Mouse (Mus musculus) testis, postnatal 10 days (tissue): ENCODE measurements around the gene Diablo.
"Not testable (repeated sequence)": the region's sequence is repeated elsewhere in the genome, so short reads cannot be mapped to it uniquely, and the experiment has no call there.

ENCODE experiments used
- DNase-seq: peaks from one replicate; pipeline ENCODE4 v3.0.0; 2021; ENCODE audit warnings: low spot score

Gene Diablo

DNA sequence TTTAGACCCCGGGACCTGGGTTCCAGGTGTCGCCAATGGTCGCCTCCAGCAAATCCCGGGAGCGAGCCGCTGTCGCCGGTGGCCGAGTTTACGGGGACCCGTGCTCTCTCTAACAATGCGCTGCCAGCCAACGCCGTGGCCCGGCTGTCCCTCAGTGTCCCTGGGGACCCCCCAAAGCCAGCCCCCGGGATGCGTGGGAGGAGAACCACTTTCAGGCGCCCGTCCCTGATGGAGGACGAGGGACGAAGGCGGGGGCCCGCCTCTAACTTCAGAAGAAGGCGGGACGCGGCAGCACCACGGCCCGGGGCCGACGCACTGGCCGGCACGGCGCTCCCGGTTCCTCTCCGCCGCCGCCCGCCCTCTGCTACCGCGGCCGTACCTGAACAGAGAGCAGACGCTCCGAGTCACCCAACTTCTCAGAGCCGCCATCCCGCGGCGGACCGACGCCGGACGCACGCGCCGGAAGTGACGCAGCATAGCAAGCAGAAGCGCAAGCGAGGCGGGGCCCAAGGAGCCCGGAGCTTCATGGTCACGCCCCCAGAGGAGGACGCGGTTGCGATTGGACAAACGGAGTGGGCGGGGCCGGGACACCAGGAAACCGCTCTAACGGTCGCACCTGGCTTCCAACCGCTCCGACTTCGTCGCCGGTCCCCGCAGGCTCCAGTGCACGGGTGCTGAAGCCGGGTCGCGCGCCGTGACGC is at the start of gene Diablo:
Gene Diablo, minus strand, starts transcription at position 485 of the 701 bp plus-strand sequence.
- peak; percentile 99 for DNase-seq

DNA sequence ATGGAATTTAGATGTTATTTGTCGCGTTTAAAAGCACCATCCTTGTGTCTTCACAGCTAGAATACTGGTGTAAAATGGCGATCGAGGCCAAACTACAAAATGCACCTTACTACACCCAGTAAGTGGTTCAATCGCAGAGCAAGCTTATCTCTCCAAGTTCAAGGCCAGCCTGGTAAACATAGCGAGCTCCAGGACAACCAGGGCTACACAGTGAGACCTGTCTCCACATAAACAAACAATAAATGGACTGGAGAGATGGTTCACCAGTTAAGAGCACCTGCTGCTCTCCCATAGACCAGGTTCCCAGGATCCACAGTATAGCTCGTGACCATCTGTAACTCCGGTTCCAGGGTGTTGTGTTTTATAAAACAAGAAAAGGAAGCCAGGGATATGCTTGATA is 49.4 kb upstream of the Diablo start:
- DNase-seq, result no peak

DNA sequence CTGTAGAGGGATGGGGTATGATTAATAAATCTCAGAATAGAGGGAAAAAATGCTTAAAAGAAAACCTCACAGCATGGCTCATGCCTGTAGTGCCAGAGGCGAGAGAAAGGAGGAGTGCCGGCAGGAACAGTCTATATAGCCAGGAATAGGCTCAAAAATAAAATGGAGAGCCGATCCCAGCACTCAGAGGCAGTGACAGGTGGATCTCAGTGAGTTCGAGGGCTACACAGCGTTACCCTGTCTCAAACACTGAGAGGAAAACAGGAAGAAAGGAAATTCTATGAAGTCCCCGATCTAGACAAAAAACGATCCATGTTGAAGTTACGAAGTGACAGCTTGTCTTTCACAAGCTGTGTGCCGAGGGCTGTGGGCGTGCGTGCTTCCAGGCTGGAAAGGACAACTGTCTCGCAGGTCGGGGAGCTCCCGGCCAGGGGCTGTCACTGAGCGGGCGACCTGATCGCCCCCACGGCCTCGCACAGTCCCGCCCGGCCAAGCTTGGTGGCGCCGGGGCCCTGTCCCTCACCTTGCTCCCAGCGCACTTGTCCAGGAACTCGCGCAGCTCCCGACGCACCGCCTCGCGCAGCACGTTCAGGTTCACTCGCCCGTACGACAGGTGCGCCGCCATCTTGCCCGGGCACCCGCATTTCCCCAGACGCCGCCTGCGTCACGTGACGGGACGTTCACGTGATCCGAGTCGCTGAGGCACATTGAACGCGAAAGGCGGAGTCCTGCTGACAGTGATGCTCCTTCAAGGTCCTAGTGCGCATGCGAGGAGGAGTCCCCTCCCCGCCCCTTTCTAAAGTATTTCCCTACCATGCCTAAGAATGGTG is 48.6 kb upstream of the Diablo start, which contains the start of gene Vps33a:
Gene Vps33a, minus strand, starts transcription at position 682 of the 830 bp plus-strand sequence.
- DNase-seq, result peak; percentile 98

DNA sequence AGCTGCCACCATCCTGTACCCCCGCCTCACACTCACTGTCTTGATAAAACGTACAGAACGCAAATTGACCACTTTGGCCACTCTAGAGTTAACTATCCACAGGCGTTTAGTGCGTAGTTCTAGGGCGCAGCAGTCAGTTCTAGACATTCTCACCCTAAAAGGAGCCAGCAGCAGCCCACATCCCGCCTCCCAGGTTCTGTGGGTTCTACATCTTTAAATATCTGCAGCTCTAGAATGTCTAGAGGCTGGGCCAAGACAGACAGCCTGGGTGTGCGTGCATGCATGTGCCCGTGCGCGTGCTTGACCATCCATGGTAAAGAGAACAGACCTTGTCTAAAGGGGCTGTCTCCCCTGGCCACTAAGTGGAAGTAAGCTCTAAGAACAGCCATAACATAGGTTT is 37.2 kb upstream of the Diablo start:
- DNase-seq, result peak; percentile 11

DNA sequence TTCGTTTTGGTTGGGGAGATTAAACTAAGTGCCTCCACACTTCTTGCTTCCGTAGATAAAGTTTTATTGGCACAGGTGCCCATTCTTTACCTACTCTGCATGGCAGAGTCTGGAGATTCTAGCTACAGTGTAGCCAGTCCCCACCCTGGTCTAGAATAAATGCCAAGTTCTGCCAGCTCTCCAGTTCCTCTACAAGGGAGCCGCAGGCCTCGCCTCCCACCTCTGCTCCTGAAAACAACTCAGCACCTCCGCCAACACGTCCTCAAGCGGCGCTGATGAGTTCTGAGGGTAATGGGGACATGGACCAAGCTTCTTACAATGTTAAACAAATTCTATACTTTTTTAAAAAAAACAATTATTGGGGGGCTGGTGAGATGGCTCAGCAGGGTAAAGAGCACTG is 35.6 kb upstream of the Diablo start:
- DNase-seq, result no peak

DNA sequence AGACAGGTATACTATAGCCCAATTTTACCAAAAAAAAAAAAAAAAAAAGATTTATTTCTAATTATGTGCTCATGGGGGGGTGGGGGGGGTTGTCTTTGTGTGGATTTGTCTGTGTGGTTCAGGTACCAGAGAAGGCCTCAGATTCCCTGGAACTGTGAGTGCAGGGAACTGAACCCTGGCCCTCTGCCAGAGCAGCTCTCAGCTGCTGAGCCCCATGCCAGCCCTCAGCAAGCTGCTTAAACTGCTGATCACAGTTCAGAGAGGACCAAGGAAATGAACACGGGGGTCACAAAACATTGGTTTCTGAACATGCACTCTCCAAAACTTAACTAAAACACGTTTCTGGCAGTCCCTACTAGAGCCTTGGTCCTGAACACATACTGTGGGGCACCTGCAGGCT is 32.5 kb upstream of the Diablo start:
- DNase-seq, result peak; percentile 62

DNA sequence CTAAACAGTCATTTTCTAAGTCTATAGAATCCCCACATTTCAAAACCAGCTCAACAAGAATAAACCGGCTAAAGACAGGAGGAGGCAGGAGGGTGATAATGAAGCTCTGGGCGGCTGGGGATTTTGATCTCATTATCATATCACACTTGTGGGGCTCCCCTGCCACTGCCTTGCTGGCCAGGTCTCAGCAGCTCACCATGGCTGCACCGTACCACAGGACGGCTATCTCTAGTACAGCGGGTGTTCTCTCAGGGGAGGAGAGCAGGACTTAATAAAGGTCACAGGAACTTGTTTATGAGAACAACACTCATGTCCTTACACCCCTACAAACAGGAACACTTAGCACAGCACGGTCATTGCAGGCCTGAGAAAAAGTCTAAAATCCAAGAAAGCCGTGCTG is 31.7 kb upstream of the Diablo start:
- DNase-seq, result peak; percentile 28

DNA sequence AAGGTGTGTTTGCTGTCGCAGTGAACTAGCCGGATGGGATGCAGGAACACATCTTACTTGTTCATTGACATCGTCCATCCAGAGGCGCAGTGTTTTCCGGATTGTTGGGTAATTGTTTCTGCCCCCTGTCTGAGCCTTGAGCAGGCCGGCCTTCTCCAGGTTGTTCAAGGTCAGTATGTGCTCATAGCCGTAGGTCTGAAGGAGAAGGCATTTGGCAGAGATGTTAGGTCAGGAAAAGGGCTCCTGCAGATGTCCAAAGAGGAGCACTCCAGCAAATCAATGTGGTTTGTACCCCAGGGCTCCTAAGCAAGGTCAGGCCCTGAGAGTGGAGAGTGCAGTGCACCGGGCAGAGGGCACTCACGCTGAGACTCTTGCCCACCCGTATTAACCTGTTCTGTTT is 9.8 kb upstream of the Diablo start:
- DNase-seq, result peak; percentile 33

DNA sequence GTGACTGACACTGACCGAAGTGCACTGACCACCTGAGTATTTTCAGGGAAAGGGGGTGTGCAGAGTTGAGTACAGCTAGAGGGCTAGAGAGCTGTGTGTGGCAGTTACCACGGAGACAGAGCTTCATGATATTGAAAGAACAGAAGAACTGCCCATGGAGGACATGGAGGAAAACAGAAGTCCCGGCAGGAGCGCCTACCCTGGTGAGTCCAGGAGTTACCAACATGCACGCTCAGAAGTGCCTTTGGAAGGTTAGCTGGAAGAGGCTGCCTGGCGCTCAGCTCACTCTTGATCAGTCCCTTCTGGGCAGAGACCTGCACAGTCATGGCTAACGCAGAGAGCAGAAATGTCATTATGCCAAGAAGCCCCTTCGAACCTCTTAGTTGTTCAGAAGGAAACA is 6.1 kb upstream of the Diablo start:
- DNase-seq, result peak; percentile 37

DNA sequence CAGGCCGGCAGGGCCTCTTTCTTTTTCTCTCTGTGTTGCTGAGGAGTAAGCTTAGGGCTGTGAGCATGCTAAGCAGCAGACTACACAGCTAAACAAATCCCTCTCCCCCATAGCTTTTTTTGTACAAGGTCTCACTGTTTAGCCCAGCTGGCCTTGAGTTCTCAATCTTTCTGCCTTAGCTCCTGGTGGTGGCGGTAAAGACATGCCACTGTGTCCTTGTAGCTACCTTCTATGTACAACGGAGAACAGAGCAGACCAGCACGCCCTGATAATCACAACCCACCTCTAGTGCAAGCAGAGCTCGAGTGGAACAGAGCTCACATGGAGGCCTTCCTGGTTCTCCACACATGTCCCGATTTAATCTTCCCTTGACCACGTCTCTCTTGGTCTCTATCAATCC is 4.7 kb upstream of the Diablo start:
- peak; percentile 38 for DNase-seq

DNA sequence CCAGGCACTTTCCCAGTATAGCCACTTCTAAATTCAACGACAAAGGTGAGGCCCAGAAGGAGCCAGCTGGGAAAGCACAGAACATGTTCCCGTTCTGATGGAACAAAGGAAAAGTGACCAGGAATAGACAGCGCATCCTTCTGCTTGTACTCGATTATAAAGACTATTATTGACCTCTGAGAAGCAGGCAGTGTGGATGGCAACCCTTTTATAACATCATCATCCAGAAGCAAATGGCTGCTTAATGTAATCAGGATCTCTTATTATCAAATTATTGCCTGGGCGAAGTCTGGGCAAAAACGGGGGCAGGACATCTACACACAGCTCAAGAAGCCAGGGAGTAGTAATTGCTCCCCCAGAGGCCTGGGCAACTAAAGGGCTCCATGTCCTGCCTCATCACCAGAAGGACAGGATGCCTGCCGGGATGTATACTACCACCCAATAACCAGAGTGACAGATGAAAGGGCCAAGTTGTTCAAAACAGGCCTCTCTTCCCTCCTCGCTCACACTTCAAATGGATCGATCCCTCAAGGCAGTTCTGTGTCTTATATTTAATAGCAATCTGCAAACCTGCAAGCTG is 2.0 kb upstream of the Diablo start:
- DNase-seq, result peak; percentile 22

DNA sequence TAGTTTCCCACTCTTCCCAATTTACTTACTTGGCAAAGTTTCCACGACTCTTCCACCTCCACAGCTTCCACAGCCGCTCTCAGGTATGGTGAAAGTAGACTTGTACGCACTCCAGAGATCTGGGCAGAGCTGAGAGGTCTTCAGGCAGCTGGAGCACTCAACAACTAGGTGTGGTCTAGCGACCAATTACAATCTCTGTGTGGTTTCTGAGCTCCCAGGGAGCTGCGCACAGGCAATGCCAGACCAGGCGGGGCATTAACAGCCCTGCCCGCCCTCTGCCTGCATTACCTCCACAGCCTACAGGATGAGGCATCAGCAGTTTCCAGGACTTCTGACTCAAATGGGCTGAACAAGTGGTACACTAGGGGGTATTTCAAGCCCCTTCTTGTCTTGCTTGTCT is 1.3 kb upstream of the Diablo start, which contains the start of gene Gm49027:
Gene Gm49027, minus strand, starts transcription at position 208 of the 400 bp plus-strand sequence.
- peak; percentile 33 for DNase-seq

DNA sequence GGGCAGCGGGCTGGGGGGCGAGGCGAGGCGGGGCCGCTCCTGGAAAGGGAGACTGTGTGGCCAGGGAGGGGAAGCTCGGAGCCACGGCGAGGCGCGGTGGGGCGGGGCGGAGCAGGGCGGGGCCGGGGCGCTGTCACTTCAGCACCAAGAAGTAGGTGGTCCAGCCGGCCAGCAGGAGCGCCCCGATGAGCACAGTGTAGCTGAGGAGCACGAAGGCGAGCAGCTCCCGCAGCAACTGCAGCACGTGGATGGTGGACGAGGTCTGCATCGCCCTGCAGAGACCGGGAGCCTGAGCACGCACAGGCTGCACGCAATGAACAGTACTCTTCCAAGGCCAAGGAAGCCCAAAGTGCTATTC is 396 bp upstream of the Diablo start:
- no peak for DNase-seq

DNA sequence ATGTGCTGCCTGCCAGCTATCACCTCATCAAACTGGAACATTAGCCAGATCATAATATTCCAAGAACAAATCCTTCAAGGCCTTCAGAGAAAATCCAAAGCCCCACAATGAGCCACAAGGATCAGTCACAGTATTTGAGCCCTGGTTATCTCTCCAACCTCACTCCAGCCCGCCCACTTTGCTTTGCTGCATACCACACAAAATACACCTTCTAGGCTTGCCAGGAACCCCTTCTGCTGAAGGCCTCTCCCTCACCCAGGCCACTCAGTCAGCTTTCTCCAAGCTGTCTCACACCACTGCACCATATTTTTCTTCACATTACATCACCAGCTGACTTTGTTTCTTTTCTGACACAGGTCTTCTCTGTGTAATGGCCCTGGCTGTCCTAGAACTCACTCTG is 1.8 kb downstream of the Diablo start:
- DNase-seq, result peak; percentile 32

DNA sequence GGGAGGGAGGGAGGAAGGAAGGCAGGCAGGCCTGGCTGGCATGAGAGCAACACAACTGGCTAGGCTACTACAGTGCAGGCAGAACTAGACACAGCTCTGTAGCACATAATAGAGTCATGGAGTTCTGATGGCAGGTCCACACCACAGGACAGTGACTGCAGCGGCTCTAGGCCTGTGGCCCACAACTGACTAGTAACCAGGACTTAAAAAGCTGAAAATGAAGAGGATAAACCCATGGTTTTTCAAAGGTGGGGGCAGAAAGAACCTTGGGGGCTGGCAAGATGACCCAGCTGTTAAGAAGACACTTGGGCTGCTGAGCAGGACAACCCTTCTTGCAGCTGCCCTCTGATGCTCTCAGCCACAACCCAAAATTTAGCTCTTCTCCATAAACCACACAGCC is 2.4 kb downstream of the Diablo start:
- peak; percentile 32 for DNase-seq

DNA sequence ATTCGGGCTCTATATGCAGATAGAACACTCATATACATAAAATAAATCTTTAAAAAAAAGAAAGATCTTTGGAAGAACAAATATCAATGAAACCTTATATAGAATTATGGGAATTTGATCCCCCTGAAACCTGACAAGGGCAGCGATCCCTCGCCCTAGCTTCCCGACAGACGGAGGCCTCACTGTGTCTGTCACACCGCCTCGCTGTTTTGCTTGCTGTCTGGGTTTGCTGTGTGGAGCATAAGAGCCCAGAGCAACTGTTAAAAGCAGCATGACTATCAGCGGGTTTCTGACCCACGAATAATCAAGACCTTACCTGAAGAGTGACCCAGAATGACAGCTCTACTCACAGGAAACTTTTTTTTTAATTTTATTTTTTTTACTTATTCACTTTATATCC is 3.3 kb downstream of the Diablo start:
- peak; percentile 34 for DNase-seq

DNA sequence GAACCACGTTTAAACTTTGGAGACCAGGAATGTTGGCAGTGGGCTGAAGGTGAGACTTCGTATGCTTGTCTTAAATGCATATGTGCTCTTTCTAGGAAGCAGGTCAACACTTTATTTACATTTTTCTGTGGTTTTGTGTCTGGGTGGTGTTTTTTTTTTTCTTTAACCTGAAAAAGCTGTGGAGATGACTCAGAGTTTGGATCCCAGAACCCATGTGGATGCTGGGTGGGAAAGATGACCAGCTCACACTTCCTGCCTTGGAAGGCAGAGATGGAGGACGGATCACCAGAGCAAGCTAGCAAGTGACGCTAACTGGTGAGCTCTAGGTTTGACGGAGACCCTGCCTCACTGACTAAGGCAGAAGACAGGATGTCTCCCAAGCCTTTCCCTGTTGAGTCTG is 9.1 kb downstream of the Diablo start:
- DNase-seq, result no peak

DNA sequence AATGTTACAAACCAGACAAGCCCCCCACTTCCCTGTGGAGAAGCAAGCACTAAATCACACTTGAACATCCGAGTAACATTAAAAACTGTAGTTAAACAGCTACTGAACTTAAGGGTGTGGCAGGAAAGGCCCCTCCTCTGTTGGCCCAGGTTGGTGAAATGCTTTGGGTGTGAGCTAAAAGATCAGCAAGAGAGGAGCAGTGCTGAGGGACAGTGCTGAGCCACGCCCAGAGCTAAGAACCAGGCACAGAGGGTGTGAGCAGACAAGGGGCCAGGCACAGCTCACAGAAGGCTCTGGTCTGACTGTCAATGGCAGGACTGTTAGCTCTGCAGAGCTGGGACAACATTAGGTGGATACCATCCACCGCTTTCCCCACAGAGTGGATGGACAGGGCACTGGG is 11.9 kb downstream of the Diablo start:
- no peak for DNase-seq

DNA sequence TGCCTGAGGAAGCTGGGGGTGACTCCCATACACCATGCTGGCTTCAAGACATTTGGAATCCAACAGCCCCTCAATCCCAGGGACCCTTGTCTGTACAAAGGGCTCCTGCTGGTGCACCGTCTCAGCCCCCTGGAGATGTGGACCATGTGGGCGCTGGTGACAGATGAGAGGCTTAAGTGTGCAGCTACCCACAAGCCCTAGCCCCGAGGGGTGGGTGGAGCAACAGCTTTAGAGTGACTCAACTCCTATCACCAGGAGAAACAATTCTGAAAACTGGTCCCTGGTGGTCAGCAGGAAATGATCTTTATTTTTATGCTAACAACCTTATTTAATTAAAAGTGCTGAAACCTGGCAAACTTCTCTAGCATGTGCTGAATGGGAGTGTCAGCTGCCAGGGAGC is 12.6 kb downstream of the Diablo start:
- not testable (repeated sequence) for DNase-seq

DNA sequence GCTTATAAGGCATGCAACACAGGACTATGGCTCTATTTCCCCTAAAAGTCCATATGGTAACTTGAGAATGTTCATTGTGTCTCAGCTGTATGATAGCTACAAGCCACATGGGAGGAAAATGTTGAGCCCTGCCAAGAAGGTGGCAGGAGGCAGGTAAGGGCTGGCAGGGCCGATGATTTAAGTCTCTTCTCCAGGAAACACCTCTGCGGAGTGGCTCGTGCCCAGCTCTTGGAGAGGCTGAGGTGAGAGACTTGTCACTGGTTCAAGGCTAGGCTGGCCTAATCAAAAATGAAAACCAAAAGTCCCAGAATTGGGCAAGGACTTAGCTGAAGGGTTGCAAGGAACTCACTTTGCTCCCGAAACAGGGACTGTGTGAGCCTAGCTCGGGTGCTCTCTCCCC is 13.8 kb downstream of the Diablo start, which contains the start of gene B3gnt4:
Gene B3gnt4, plus strand, starts transcription at position 301 of the 400 bp plus-strand sequence.
- no peak for DNase-seq

DNA sequence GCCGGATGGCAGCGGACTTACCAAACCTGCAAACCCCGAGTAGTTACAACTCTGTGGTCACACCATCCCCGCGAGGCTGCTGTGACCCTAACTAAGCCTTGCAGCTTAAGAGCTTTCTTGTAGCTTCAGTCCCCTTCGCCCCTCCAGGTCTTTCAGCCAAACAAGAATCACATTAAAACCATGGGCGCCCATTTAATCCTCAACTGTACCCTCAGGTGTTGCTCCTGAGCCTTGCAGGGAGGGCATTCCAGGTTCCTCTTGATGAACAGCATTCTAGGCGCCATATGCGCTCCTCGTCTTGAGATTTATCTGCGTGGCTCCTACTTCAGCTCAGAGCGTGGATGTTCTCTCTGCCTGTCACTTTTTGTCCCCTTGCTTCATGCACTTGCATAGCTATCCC is 15.1 kb downstream of the Diablo start:
- DNase-seq, result no peak

DNA sequence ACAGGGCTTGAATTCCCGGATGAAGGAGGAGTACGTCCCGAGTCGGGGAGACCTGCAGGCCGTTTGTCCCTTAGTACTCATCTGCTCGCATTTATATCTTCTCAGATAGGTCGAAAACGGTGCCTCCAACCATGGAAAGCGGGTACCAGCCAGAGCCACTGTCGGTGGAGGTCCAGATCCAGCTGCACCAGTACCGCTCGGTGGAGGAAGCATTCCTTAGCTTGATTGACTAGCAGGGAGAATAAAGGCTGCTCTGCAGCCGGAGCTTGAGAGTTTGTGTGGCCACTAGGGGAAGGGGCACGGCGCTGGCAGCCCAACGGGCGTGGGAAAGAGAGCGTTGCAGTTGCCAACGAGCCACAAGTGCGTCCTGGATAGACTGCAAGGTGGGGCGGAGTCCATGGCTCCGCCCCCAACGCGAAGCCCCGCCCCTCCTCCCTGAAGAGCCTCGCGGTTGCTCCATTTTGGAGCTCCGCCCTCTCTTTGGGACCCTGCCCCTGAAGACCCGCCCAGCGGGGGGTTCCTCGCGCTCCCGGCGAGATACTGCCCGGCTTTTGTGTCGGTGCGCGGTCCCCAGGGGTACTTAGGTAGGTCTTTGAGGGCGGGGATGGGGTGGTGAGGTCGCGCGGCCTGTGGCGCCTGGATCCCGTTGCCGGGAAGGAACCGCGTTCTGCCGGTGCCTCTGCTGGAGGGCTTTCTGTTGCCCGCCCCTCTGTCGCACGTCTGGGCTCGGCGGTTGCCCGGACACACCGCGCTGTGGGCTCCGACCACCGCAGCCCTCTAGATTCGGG is 15.8 kb downstream of the Diablo start:
- peak; percentile 91 for DNase-seq
